Mouse (Mus musculus): Measurements from ENCODE around the gene Cysltr2.

Gene Cysltr2

GRCm38 (mm10) chr14:72983456-72983855, 65.5 kb downstream of the Cysltr2 start:
- DNase-seq = peak; percentile 72 to 74

- no peak for DNase-seq
These were observed 65.9 kb downstream of the Cysltr2 start for GRCm38 (mm10) chr14:72982981-72983436.

- no peak for DNase-seq
These were observed 68.2 kb downstream of the Cysltr2 start for GRCm38 (mm10) chr14:72980761-72981160.

GRCm38 (mm10) chr14:72980106-72980505, 68.8 kb downstream of the Cysltr2 start:
- no peak for DNase-seq

GRCm38 (mm10) chr14:72976111-72976510, 72.8 kb downstream of the Cysltr2 start:
- DNase-seq = no peak
